Mouse (Mus musculus): ENCODE data around the gene Fryl.

GRCm38 (mm10) chr5:73032481-73032880 lies 223.9 kb downstream of the Fryl start:
- TF ChIP-seq CTCF (IDR thresholded peaks at IDR 0.05; ENCODE audit: control insufficient read depth, insufficient read depth, low read length) (no peak), POLR2A (IDR thresholded peaks at IDR 0.05; ENCODE audit: borderline replicate concordance, control insufficient read depth, low read depth, low read length) (no peak)

Measured in bone marrow, adult 2 months (tissue).